Mouse (Mus musculus) CH12F3 (cell line): ENCODE measurements around the gene Il33.

Experiments used
- in situ Hi-C: fragments of 300-500 bp; cut with MboI; formaldehyde crosslinking; loops from 2 replicates; pipeline ENCODE4 v1.14.3; 2020; ENCODE audit warnings: low sequenced_read_pairs

Il33 gene

DNA sequence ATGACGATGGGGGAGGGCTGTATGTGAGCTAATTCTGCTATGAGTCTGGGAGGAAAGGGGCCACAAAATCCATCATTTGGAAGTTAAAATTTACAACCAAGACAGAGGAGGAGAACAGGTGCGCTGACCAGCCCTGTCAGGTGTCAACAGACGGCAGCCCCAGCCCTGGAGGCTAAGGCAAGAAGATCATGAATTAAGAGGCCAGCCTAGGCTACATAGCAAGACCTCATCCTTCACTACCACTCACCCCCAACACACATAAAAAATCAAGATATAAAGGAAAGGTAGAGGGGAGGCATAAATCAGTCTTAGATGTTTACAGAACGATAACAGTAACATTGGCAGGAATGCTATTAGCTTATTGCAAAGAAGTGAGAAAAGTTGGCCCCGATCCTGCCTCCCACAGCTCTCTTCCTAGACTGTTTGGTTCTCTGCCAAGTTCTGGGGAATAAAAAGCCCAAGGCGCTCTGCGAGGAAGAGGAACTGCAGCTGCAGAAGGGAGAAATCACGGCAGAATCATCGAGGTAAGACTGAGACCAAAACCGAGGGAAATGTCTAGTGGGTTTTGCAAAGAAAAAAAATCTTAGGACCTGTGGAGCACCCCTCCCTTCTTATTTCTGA, at the start of gene Il33:
Il33 (plus strand) TSS at position 477 of the 621 bp plus-strand sequence.
- in situ Hi-C loops = no loop called here

DNA sequence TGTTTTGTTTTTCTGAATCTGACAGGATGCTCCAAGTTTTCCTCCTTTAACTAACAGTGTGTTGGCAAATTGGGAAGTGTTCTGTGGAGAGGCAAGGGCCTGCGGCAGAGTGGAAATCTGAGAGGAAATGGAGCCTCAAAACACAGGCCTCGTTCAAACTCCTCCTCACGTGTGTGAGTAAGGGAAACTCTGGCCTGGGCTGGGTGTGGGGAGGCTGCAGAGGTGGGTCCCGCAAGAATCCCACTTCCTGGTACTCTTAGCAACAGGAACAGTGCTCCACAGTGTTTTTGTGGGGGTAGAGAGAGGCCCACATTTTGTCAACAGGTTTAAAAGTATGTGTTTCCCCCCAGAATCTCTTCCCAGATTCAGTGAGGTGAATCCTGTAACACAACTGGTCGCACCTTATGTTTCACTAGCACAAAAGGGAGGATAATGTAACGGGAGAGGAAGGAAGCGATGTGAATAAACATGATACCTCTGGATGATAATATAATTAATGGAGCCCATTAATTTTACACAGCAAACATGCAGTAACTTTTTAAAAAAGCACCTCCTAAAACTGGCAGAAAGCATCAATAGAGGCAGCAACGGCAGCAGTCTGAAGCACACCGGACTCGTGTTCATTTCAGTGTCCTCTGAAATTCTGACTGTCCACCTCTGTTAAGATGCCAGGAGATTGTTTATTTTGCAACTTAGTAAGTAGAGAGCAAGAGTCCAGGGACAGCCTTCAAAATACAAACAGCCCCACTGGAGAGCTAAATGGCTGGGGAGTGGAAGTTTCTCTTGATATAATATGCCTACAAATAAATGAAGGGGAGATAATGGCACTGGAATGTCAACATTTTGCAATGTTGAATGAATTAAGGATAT, 47.3 kb upstream of the Il33 start:
- in situ Hi-C loops = no loop called here

DNA sequence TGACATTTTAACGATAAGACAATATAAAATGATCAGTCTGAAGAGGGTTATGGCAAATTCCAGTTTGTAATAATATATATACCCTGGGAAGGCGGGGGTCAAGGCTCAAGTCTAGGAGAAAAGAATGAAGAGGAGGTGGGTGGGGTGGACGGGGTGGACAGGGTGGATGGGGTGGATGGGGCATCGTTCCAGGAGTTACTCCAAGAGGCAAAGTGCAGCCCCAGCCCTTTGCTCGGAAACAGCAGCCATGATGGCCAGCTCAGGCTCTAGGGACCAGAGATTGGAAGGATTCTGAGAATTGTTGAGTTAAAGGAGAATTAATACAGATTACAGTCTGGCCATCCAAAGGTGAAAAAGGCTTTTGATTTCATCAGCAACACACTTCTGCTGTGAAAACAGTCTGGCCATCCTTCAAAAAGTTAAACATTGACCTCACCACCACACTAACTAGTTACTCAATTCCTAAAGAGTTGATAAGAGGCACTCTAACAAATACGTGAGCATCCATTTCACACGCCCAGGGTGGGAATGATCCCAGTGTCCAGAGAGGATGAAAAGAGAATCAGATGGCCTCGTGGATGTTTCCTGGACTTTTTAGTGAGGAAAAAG, 45.9 kb upstream of the Il33 start:
- in situ Hi-C loops = no loop called here

DNA sequence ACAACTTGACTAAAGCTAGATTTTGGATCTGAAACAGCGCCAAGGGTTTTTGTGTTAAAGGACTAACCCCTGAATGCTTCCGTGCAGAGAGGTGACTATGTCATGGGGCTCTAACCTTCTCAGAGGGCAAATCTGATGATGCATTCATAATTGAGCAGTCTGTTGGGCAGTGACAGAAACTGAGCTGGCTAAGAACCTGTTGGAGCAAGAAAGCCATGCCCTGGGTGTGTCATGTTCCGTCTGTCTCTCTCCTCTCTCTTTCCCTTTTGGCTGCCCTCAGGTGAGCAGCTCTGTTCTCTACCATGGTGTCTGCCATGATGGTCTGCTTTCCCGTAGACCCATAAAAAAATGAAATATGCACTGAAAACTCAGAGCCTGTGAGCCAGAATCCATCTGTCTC, 44.0 kb upstream of the Il33 start:
- in situ Hi-C loops = no loop called here

DNA sequence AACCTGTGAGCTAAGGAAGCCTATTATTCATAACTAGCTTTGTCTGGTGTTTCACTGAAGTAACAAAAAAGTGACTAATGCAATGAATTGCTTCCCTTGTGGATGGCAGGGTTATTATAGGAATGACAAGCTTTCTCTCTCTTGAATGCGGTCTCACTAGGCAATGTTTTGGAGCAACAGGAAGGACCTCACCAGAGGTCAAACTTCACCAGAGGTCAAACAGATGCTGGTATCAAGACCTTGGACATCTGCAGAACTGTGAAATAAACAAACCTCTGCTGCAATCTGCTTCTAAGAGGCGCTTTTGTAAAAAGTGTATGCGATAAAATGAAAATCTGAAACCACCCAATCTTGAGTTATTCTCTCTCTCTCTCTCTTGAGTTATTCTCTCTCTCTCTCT, 42.2 kb upstream of the Il33 start:
- in situ Hi-C loops = no loop called here

DNA sequence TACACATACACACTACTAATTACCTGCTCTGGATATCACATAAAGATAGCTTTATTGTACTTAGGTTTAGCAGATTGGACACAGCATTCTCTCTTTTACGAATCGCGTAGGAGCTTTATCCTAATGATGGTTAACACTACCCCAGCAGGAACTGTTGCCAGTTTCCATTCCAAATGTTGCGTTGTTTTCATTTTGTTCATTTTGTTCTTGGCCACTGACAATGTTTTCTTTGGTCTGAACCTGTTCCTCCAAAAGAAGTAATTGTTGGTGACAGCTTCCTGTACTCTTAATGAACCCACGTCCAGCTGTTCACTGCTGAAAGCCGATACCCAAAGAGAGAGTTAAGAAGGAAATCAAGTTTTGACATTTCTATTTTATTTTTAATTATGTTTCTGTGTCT, 39.4 kb upstream of the Il33 start:
- in situ Hi-C loops = no loop called here

DNA sequence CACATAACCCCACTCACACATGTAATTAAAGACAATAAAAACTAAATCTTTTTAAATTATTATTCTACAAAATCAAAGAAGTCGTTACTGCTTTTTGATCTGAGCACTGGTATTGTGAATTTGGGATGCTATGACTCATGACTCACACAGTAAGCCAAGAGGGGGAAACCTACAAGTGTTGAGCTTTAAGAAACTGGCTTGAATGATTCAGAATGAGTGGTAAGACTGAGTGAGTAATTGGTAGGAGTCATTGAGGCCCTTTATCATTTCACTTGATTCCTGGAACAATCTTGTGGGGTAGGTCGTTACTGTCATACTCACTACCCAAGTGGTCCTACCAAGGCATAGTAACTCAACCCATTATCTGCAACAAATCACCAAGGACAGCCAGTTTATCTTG, 37.4 kb upstream of the Il33 start:
- in situ Hi-C loops = no loop called here

DNA sequence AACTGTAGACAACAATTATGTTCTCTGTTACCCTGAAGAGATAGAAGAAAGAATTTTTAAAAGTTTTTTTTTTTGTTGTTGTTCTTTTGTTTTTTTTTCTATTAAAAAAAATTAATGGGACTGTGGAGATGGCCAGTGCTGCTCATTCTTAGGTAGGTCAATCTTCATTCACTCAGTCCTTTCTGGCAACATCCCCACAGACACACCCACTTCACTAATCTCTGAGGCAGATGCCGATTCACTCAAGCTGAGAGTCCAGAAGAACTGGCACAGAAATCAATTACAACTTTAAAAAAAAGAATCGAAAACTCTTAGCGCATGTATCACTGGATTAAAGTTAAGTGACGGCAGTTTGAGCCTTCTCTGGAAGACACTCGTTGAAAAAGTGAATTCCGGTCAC, 36.0 kb upstream of the Il33 start:
- in situ Hi-C loops = no loop called here

DNA sequence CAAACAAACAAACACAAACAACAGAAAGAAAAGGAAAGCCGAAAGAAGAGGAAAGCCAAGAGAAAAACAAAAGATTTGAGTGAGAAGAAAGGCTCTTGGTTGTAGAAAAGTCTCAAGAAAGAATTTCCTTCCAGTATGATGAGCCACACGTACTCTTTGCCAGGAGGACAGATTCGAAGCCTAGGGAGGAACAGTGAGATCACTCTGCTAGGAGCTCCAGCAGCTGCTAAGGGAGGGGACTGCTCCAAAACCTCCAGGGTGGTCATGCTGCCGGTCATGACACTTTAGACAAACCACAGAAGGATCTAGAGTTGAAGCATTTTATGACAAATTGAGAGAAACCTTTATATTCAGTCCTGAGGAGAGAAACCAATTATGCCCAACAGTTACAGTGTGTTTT, 32.9 kb upstream of the Il33 start:
- in situ Hi-C loops = no loop called here

GRCm38 (mm10) chr19:29892786-29893185, 32.1 kb upstream of the Il33 start:
- in situ Hi-C loops = no loop called here

DNA sequence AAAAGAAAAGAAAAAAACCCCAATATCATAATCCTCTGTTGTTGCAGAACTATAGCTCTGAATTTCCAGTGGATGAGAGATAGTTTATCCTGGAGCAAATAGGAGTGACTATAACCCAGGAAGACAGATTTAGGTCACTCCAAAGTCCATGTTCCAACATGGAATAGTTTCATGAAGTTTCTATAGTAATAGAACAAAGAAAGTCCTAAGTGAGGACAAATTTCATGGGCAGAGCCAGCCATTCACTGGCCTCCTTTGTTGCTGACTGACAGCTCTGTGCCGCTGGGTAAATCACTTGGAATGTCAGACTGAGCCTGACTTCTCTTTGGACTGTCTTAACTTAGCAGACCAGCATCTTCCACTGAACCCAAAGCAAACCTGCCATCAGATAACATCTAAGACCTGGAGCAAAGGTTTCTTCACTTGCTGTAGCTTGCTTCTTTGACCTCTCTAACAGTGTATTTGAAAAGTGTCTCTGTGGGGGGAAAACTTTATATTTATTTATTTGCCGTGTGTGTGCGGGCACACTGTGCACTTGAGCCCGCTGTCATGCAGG, 31.1 kb upstream of the Il33 start:
- in situ Hi-C loops = no loop called here

DNA sequence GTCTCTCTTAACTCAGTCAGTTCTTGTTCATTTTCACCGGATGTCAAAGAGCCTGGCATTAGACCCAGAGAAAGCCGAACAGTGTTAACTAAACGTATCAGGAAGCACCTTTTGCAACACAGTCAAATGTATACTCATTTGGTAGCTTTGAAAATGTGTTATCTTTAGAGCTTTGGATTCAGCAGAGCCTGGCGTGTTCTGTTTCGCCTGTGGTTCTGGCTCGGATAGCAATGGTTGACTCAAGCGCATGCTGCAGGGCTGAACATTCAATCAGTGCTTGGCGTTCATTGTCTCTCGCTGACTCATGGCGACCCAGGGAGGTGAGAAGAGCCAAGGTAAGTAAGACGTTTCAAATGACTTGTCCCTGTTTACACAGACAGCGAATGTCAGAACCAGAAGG, 30.5 kb upstream of the Il33 start:
- in situ Hi-C loops = no loop called here

- in situ Hi-C loops = no loop called here
These were observed 29.9 kb upstream of the Il33 start for GRCm38 (mm10) chr19:29895047-29895446.

DNA sequence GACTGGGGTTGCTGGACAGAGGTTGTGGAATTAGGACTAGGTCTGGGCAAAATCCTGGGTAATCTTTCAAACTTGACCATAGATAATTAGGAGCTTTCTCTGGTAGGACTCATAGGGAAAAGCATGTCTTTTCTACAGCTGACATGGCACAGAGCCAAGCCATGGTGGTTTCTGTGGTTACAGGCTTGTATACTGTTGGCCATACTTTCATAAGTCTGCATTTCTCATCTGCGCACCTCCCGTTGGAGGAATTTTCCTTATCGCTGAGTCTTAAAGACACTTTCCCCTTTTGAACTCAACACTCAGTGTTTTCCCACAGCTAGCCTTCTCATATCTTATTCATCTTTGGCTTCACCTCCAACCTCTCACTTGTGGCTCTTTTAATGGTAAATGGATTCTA, 24.6 kb upstream of the Il33 start:
- in situ Hi-C loops = no loop called here

GRCm38 (mm10) chr19:29902343-29903070, 22.4 kb upstream of the Il33 start:
- in situ Hi-C loops = no loop called here

GRCm38 (mm10) chr19:29905896-29906295, 19.0 kb upstream of the Il33 start:
- in situ Hi-C loops = no loop called here

GRCm38 (mm10) chr19:29909166-29909565, 15.7 kb upstream of the Il33 start:
- in situ Hi-C loops = no loop called here

GRCm38 (mm10) chr19:29911919-29912318, 13.0 kb upstream of the Il33 start:
- in situ Hi-C loops = no loop called here

DNA sequence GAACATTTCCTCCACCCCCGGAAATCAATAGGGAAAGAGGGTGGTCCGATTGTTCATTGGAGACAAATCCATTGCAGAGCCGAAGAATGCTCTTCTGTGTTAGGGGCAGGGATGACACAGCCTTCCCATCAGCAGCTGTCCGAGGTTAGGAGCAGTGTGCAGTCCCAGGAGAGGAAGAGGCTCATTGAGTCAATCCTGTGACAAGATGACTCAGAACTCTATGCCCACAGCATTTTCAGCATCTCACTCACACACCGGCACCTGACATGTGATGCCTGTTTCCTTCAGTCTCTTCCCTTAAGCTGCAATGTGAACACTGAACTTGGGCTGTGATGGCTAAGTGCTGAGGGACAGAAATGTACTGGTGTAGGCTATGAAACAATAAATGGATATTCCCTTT, 7.5 kb upstream of the Il33 start:
- in situ Hi-C loops = no loop called here

GRCm38 (mm10) chr19:29926101-29926755, 1.3 kb downstream of the Il33 start:
- in situ Hi-C loops = no loop called here

GRCm38 (mm10) chr19:29930296-29930695, 5.4 kb downstream of the Il33 start:
- in situ Hi-C loops = no loop called here
